Mouse (Mus musculus) heart, postnatal 36 days (tissue): ENCODE measurements around the gene Vezt. TPM values are rescaled to one million over a fixed set of nuclear protein-coding genes. Genes with fewer than 3 reads are reported as not detected.

Experiments used
- DNase-seq, 2 experiments: peaks; one replicate each; pipeline ENCODE4 v3.0.0; 2021 to 2022
- intact Hi-C: fragments of 180-260 bp; cut with DNase I; formaldehyde crosslinking; loops from one replicate; pipeline ENCODE4 v1.15.1; 2025
- total RNA-seq, 2 experiments: library from RNA; stranded (reverse); gene quantifications; 2 replicates each; pipeline ENCODE4 v1.2.3; 2021

The Vezt gene
- total RNA-seq, 2 experiments from 2014 or later = 42.8 to 43.2 TPM

GRCm38 (mm10) chr10:93916778-93917177, 118.8 kb downstream of the Vezt start:
- intact Hi-C loops = no loop called here
- no peak for DNase-seq

DNA sequence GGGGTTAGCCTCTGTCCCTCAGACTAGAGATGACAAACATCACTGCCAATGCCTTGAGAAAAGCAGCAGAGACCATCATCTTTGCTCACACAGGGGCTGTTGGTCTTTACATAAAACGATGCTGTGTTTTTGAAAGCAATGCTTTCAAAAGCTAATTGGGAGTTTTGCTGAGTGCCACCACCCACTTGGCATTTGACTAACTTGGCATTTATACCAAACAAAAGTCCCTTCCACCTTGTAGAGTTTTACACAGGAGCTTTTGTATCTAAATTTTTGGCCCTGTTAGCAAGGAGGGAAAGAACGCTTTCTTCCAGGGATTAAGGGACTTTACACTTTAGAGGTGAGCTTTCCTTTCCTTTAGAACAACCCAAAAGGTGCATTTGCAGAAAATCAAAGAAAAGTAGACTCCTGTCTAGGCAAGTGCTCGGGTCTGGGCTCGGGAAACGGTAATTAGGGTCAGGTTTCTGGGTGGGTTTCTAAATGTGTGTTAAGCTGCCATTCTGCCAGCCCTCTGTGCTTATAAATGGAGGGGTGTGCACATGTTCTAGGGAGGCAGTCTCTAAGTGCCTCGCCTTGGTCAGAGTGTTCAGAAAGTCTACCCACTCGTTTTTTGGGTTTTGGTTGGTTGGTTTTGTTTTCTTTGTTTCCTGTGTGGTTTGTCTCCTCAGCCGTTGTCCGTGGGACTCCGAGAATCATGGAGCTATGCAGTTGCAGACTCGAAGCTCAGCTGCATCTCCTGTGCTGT, 119.9 kb downstream of the Vezt start:
- intact Hi-C loops = no loop called here
- DNase-seq = no peak

- intact Hi-C loops = no loop called here
Observed at GRCm38 (mm10) chr10:93913525-93913924, 122.1 kb downstream of the Vezt start.

DNA sequence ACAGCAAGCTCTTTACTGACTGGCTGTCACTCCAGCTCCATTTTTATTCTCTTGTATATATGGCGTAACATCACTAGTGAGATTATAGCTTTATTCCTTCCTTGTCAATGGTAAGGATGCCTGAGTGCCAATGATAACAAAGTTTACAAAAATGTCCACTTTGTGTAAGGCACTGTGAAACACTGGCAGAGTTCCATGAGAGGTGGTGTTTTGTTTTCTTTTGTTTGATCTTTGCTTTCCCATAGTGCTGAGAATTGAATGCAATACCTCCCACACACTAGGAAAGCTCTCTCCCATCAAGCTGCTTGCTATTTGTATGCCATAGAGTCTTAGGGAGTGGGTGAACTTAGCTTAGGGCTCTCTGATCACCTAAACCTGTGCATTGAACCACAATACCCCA, 122.7 kb downstream of the Vezt start:
- intact Hi-C loops = no loop called here
- DNase-seq = no peak

More at GRCm38 (mm10) chr10:93913525-93913924, 122.1 kb downstream of the Vezt start:
- no peak for DNase-seq

DNA sequence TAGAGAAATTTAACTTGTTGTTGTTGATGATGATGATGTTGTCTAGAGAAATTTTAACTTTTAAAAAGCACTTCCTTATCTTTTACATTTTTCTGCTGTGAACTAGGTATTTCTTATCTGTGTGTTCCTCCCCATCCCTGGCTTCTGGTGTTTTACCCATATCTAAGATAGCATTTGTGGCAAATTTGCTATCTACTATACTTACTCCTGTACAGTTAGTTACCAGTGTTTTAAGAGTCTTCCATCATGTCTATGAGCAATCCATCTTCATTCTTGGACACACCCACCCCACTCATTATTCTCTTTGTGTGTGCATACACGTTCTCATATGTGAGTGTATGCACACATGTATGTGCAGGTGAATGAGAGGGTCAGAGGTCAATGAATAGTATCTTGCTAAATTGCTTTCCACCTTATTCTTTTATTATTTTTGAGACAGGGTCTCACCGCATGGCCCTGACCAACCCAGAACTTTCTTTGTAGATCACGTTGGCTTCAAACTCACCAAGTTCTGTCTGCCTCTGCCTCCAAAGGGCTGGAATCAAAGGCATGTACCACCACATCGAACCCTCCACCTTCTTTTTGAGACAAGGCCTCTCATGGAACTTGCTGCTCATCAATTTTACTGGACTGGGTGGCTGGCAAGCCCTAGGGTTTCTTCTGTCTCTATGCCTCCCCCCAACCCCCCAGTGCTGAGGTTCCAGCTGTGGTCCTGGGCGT, 123.3 kb downstream of the Vezt start:
- intact Hi-C loops = no loop called here
- no peak for DNase-seq

DNA sequence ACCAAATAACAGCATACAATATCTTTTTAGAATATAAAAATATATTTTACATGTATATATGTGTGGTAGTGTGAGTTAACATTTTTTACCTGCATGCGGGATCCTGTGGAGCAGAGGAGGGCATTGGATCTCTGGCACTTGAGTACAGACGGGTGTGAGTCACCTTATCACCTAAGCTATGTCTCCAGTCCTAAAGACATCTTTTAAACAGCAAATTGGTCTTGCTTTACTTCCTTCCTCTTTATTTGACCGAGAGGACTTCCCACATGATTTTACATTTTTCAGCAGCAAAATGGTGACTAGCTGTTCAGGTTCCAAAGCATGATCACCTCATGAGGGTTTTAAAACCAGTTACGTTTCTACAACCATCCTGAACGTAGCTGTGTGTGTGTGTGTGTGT, 124.3 kb downstream of the Vezt start:
- intact Hi-C loops = no loop called here
- no peak for DNase-seq

- no peak for DNase-seq
- intact Hi-C loops = no loop called here
Observed at GRCm38 (mm10) chr10:93909811-93910446, 125.7 kb downstream of the Vezt start.

DNA sequence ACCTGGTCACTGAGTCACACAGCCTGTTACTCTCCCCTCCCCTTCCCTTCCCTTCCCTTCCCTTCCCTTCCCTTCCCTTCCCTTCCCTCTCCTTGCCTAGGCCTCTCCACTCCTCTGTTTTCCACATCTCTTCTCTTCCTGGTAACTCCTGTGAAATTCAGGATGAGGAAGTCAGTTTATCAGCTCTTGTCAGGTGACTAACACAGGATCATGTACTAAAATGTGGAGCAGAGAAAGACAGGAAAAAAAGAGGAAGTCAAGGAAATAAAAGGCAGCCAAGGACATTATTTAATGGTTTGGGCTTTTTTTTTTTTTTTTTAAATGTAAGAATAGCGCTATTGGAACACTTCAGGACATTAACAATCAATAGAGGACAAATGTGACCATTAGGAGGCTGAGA, 126.6 kb downstream of the Vezt start:
- no peak for DNase-seq
- intact Hi-C loops = no loop called here

GRCm38 (mm10) chr10:93908540-93908939, 127.1 kb downstream of the Vezt start:
- no peak for DNase-seq
- intact Hi-C loops = no loop called here

- no peak for DNase-seq
- intact Hi-C loops = no loop called here
Observed at GRCm38 (mm10) chr10:93907376-93907775, 128.2 kb downstream of the Vezt start.

- DNase-seq = no peak
Observed at GRCm38 (mm10) chr10:93899907-93900306, 135.7 kb downstream of the Vezt start.

DNA sequence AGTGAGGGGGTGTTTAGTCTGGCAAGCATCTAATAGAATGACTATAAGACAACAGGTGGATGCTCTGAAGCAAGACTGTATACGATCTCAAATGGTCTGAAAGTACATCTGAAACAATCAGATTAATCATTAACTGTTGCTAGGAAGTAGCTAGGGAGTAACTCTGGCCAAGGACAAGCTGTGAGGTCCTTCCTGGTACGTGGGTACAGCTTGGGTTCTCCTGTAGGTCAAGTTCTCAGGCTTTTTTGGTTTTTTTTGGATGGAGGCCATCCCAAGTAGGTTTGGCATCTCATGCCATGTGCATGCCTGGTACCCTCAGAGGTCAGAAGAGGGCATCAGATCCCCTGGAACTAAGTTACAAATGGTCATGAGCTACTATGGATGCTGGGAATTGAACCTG, 136.3 kb downstream of the Vezt start:
- intact Hi-C loops = no loop called here

More at GRCm38 (mm10) chr10:93899907-93900306, 135.7 kb downstream of the Vezt start:
- intact Hi-C loops = no loop called here

GRCm38 (mm10) chr10:93897043-93897646, 138.5 kb downstream of the Vezt start, which contains the start of gene Metap2:
TSS of gene Metap2 (minus strand) at chr10:93897093.
- intact Hi-C loops = no loop called here
- DNase-seq = no peak

More for the DNA sequence above, 136.3 kb downstream of the Vezt start:
- DNase-seq = no peak

GRCm38 (mm10) chr10:93892551-93892950, 143.1 kb downstream of the Vezt start:
- no peak for DNase-seq
- intact Hi-C loops = no loop called here

DNA sequence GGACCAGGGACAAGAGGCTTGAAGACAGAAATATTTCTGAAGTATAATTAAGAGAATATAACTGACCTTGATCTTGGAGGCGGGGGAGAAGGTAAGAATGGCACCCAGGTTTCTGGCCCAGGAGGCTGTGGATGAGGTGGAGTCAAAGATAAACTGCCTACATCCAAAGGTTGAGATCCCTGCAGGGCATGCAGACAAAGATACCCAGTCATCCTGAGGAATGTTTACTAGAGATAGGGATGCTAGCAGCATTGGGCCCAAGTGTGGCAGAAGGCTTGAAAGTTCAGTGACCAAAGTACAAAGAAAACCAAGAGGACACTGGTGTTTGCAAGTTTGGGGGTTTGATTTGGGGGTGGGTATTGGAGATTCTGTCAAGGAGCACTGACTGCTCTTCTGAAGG, 144.6 kb downstream of the Vezt start:
- intact Hi-C loops = no loop called here
- no peak for DNase-seq

GRCm38 (mm10) chr10:93890565-93890964, 145.1 kb downstream of the Vezt start:
- intact Hi-C loops = no loop called here
- no peak for DNase-seq

DNA sequence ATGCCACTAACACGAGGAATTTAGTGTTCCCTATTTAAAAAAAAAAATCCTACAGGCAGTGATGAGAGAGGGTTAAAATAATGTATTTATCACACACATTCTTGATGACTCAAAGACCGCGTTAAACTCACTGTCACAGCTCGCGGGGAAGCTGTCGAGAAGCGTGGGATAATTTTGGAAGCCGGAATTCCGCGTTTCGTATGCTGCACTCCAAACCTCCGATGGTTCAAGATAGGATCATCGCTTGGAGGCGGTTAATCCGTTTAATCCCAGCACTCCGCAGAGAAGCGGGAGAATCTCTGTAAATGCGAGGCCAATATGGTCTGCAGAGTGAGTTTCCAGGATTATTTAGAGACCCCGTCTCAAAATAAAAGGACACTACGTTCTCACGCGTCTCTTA, 145.6 kb downstream of the Vezt start:
- peak in 1 of 2 experiments; percentile 17 for DNase-seq
- intact Hi-C loops = loop anchor here (2.0 to 5.0 kb wide), 2 partner anchors 29 to 147 kb away; partner anchors contain the start of genes Fgd6 and Vezt

DNA sequence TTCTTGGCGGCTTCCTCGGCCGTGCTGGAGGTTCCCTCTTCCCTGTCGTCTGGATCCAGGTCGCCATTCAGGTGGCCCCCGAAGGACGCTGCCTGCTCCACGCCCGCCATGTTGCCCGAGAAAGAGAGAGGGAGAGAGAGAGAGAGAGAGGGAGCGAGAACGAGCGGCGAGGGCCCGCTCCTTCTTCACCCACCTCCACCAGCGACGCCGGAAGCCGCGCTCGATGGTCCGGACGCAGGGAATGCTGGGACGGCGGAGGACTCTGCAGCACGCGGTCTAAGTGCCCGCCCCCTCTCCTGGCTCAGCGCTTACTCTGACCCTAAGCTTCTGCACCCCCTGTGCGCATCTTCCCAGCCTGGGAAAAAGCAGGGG, 146.1 kb downstream of the Vezt start:
- intact Hi-C loops = loop anchor here (2.0 to 5.0 kb wide), 2 partner anchors 29 to 148 kb away; partner anchors contain the start of genes Fgd6 and Vezt
- peak; percentile 87 to 89 for DNase-seq
